Mouse (Mus musculus): Measurements from ENCODE around the gene Men1.
A peak's percentile ranks its signal among the peaks of the same experiment; 100 is the strongest.

The Men1 gene

GRCm38 (mm10) chr19:6339890-6340504, 5.2 kb downstream of the Men1 start:
- DNase-seq (ENCODE audit: low spot score) = no peak

- DNase-seq (ENCODE audit: low spot score) = peak; percentile 47
Observed at GRCm38 (mm10) chr19:6340524-6341452, 6.0 kb downstream of the Men1 start, which contains the start of gene Map4k2. Gene Map4k2, plus strand, starts transcription at chr19:6341135.

GRCm38 (mm10) chr19:6341453-6342077, 6.8 kb downstream of the Men1 start:
- DNase-seq (ENCODE audit: low spot score) = no peak

- DNase-seq (ENCODE audit: low spot score) = no peak
Observed at GRCm38 (mm10) chr19:6342276-6342933, 7.6 kb downstream of the Men1 start.

- DNase-seq (ENCODE audit: low spot score) = no peak
Observed at GRCm38 (mm10) chr19:6343066-6343925, 8.5 kb downstream of the Men1 start.

- DNase-seq (ENCODE audit: low spot score) = no peak
Observed at GRCm38 (mm10) chr19:6343996-6344395, 9.2 kb downstream of the Men1 start.

- DNase-seq (ENCODE audit: low spot score) = no peak
Observed at GRCm38 (mm10) chr19:6346023-6346422, 11.2 kb downstream of the Men1 start.

GRCm38 (mm10) chr19:6346661-6347060, 11.9 kb downstream of the Men1 start:
- no peak for DNase-seq (ENCODE audit: low spot score)

- DNase-seq (ENCODE audit: low spot score) = no peak
Observed at GRCm38 (mm10) chr19:6347615-6348014, 12.8 kb downstream of the Men1 start.

- no peak for DNase-seq (ENCODE audit: low spot score)
Observed at GRCm38 (mm10) chr19:6348717-6349116, 13.9 kb downstream of the Men1 start.

GRCm38 (mm10) chr19:6349215-6349983, 14.6 kb downstream of the Men1 start:
- no peak for DNase-seq (ENCODE audit: low spot score)

GRCm38 (mm10) chr19:6351431-6352106, 16.8 kb downstream of the Men1 start:
- no peak for DNase-seq (ENCODE audit: low spot score)

GRCm38 (mm10) chr19:6352107-6352505, 17.3 kb downstream of the Men1 start:
- DNase-seq (ENCODE audit: low spot score) = no peak

GRCm38 (mm10) chr19:6354030-6354429, 19.3 kb downstream of the Men1 start:
- no peak for DNase-seq (ENCODE audit: low spot score)

GRCm38 (mm10) chr19:6361291-6361690, 26.5 kb downstream of the Men1 start:
- no peak for DNase-seq (ENCODE audit: low spot score)

GRCm38 (mm10) chr19:6363091-6363410, 28.3 kb downstream of the Men1 start:
- no peak for DNase-seq (ENCODE audit: low spot score)

- peak; percentile 98 for DNase-seq (ENCODE audit: low spot score)
Observed at GRCm38 (mm10) chr19:6363411-6364240, 28.8 kb downstream of the Men1 start, which contains the start of gene Sf1. Gene Sf1, plus strand, starts transcription at chr19:6363690.

- DNase-seq (ENCODE audit: low spot score) = peak; percentile 73
Observed at GRCm38 (mm10) chr19:6364317-6364725, 29.5 kb downstream of the Men1 start.

- DNase-seq (ENCODE audit: low spot score) = no peak
Observed at GRCm38 (mm10) chr19:6364842-6365241, 30.1 kb downstream of the Men1 start.
